Mouse (Mus musculus) neural tube, embryonic 11.5 days (tissue): Measurements from ENCODE around the gene Vps11. TPM values are rescaled to one million over a fixed set of nuclear protein-coding genes. Genes with fewer than 3 reads are reported as not detected.
"Not testable (repeated sequence)": the region's sequence is repeated elsewhere in the genome, so short reads cannot be mapped to it uniquely, and the experiment has no call there.

Experiments used
- ATAC-seq: fragments of 200-750 bp; cut with Nextera tagmentation; 2 replicates; pipeline ENCODE4 v1.8.0; 2017; ENCODE audit warnings: moderate number of reproducible peaks, mild to moderate bottlenecking, moderate TSS enrichment, moderate library complexity; ENCODE audit not compliant: insufficient read depth, low FRiP score, low TSS enrichment
- DNase-seq: peaks from one replicate; pipeline ENCODE4 v3.0.0-alpha.2; 2015; ENCODE audit warnings: low spot score
- H3K27ac ChIP-seq: fragments of 300-500 bp; sonication (generic); 2 replicates; pipeline ENCODE4 v1.5.1; 2014; ENCODE audit warnings: low read depth, mild to moderate bottlenecking, low read length
- H3K27me3 ChIP-seq: fragments of 300-500 bp; sonication (generic); 2 replicates; pipeline ENCODE4 v1.6.1; 2014; ENCODE audit warnings: mild to moderate bottlenecking, low read length, mixed read lengths; ENCODE audit not compliant: control insufficient read depth, insufficient read depth
- H3K36me3 ChIP-seq: fragments of 300-500 bp; sonication (generic); 2 replicates; pipeline ENCODE4 v1.6.1; 2014; ENCODE audit warnings: mild to moderate bottlenecking, low read length, moderate library complexity, mixed read lengths; ENCODE audit not compliant: control insufficient read depth, insufficient read depth
- H3K4me1 ChIP-seq: fragments of 300-500 bp; sonication (generic); 2 replicates; pipeline ENCODE4 v1.6.1; 2014; ENCODE audit warnings: low read length, mixed read lengths; ENCODE audit not compliant: control insufficient read depth, insufficient read depth
- H3K4me2 ChIP-seq: fragments of 300-500 bp; sonication (generic); 2 replicates; pipeline ENCODE4 v1.6.1; 2014; ENCODE audit warnings: low read depth, mild to moderate bottlenecking, moderate library complexity
- H3K4me3 ChIP-seq: fragments of 300-500 bp; sonication (generic); 2 replicates; pipeline ENCODE4 v1.5.1; 2014; ENCODE audit warnings: low read depth, low read length
- H3K9ac ChIP-seq: fragments of 300-500 bp; sonication (generic); 2 replicates; pipeline ENCODE4 v1.6.1; 2014; ENCODE audit warnings: mild to moderate bottlenecking, low read length
- H3K9me3 ChIP-seq: fragments of 300-500 bp; sonication (generic); 2 replicates; pipeline ENCODE4 v1.6.1; 2016; ENCODE audit warnings: low read length; ENCODE audit not compliant: control insufficient read depth
- WGBS: fragments of 180-500 bp; shearing (Covaris S2); extraction: QIAGEN DNeasy Blood & Tissue Kit; methylation state at CpG from one replicate; pipeline ENCODE4 v1.1.7; 2014; 5-methylcytosine and 5-hydroxymethylcytosine counted together
- polyA plus RNA-seq: library from polyadenylated mRNA; unstranded; fragments of >200 nt; fragmentation: Nextera tagmentation; extraction: Ambion mirVana; gene quantifications from 2 replicates; pipeline ENCODE4 v1.2.1, GENCODE M21; 2014

Vps11 gene
- polyA plus RNA-seq, 1 experiment from 2014 or later = 32.9 TPM

DNA sequence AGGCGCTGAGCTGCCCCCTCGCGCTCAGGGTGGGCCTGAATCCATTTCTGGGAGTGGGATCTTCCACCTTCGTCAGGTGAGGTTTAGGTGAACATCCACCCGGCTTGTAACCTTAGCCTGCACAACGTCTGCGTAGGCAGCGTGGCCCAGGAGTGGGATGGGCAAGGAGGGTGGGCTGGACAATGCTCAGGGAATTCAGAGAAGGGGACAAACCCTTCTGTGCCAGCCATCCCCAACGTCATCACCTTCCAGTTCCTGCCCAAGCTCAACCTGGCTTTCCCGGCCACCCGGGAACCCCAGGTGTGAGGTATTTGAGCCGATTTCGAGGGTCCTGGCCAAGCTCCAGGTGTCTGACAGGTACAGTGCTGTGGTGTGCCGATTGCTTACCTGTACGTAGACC, 18.4 kb upstream of the Vps11 start:
- 11% methylated on average over 15 of the region's 15 CpGs for WGBS
- DNase-seq = no peak
- Histone ChIP-seq H3K4me3 (peak overlapping the region; percentile 69), H3K27me3 (no peaks in the 10 kb centered on the region), H3K27ac (peak overlapping the region; percentile 58), H3K9ac (peak overlapping the region; percentile 85), H3K4me1 (peaks cover 12% of the 10 kb centered on the region), H3K9me3 (no peaks in the 10 kb centered on the region), H3K4me2 (peak overlapping the region; percentile 89), H3K36me3 (peaks cover 28% of the 10 kb centered on the region)
- peak; percentile 31 for ATAC-seq

DNA sequence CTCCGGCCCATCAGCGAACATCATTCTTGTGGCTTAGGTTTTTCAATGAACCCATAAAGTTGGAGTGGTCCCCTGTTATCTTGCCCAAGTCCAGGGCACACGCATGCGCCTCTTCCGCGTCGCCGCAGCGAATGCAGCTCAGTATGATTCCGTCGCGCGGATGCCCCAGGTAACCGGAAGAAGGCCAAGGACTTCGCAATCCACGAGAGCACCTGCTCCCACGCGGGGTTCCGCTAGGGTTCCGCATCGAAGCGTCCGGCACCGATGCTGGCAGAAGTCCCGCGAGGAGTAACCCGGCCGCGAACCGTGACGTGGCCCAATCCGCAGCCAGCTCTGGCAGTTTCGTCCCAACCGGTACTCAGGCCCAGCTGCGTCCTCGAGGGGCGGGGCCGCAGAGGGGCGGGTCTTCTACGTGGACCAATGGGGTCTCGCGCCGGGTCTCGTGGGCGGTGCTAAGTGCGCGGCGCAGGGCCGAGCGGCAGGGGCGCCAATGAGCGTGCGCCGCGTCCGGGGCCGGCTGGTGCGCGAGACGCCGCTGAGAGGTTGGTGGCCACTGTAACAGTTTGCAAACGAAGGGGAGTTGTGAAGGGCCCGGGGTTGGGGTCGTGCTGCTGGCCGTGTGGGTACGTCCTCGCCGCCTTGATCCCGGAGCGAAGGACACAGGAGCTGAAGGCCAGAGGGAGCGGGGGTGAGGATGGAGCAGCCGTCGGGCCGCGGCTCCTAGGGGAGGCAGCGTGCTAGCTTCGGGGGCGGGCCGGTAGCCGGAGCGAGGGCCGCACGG, 17.8 kb upstream of the Vps11 start, which contains the start of gene Hyou1:
TSS of gene Hyou1 (plus strand) at position 437 of the 781 bp plus-strand sequence.
- Histone ChIP-seq H3K27ac (peak within 1 kb of the TSS; percentile 72), H3K4me2 (peak within 1 kb of the TSS; percentile 89), H3K27me3 (no peaks in the 10 kb centered on the region), H3K9me3 (no peaks in the 10 kb centered on the region), H3K4me3 (peak within 1 kb of the TSS; percentile 69), H3K9ac (peak within 1 kb of the TSS; percentile 85), H3K4me1 (peaks cover 12% of the 10 kb centered on the region), H3K36me3 (peaks cover 23% of the 10 kb centered on the region)
- ATAC-seq (peak; percentile 97), DNase-seq (peak; percentile 100)
- WGBS = under 1% methylated on average over 83 of the region's 83 CpGs

DNA sequence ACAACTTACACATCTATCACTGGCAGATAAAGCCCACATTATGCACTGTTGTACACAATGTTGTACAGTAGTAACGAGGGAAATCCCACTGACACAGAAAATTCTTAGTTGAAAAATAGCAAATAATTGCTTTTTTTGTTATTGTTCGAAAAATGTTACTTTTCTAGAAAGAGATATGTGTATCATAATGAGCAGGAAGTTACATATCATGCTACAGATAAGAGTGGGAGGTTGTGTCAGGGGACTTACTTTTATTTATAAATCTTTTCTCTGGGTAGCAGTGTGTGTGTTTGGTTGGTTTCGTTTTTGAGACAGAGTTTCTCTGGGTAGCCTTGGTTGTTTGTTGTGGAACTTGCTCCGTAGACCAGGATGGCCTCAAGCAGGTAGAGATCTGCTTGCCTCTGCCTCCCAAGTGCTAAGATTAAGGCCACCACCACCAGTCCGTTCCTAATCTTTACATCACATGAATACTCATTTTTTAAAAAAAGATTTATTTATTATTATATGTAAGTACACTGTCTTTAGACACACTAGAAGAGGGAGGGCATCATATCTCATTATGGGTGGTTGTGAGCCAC, 16.8 kb upstream of the Vps11 start:
- DNase-seq (no peak), ATAC-seq (no peak)
- no peaks in the 10 kb centered on the region for H3K9me3 ChIP-seq
- peak overlapping the region; percentile 68 for H3K9ac ChIP-seq
- peak overlapping the region; percentile 47 for H3K4me2 ChIP-seq
- 92% methylated on average over 5 of the region's 5 CpGs for WGBS
- H3K4me1 ChIP-seq = peaks cover 12% of the 10 kb centered on the region
- H3K4me3 ChIP-seq = peak overlapping the region; percentile 69
- peak overlapping the region; percentile 72; the same call in 1 of the 2 replicates for H3K27ac ChIP-seq
- H3K27me3 ChIP-seq = no peaks in the 10 kb centered on the region
- H3K36me3 ChIP-seq = peaks cover 18% of the 10 kb centered on the region

DNA sequence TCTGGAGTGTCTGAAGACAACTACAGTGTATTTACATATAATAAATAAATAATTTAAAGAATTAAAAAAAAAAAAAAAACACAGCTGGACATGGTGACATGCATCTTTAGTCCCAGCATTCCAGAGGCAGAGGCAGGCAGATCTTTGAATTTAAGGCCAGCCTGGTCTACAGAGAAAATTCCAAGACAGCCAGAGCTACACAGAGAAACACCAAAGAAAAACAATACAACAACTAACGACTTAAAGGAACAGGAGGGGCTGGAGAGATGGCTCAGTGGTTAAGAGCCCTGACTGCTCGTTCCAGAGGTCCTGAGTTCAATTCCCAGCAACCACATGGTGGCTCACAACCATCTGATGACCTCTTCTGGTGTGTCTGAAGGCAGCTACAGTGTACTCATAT, 15.9 kb upstream of the Vps11 start:
- ATAC-seq, H3K27ac ChIP-seq, H3K4me3 ChIP-seq, H3K9me3 ChIP-seq, H3K4me2 ChIP-seq, H3K9ac ChIP-seq, H3K27me3 ChIP-seq, DNase-seq: not testable (repeated sequence)
- Histone ChIP-seq H3K4me1 (peaks cover 12% of the 10 kb centered on the region), H3K36me3 (peaks cover 10% of the 10 kb centered on the region)
- 90% methylated on average over 2 of the region's 2 CpGs for WGBS

DNA sequence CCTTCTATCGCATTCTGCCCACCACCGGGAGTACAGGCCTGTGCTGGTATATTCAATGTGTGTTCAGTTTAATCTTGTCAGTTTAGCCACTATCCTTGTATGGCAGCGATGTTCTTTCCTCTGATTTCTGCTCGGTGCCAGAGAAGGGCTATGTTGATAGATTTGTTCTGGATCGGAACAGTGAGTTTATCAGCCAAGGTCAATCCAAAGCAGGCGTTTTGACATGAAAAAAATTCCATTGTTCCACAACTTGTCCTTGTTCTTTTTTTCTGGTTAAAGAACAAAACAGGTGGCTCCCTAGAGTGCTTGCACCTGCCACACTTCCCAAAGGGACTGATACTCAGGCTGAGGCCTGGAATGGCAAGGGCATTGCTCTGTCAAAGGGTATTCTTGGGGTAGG, 14.7 kb upstream of the Vps11 start:
- peaks cover 12% of the 10 kb centered on the region for H3K4me1 ChIP-seq
- no peak overlapping the region for H3K27ac ChIP-seq
- no peak overlapping the region for H3K9ac ChIP-seq
- no peak for DNase-seq
- no peak overlapping the region for H3K4me3 ChIP-seq
- H3K9me3 ChIP-seq = no peaks in the 10 kb centered on the region
- peaks cover under 1% of the 10 kb centered on the region; the same call in 1 of the 2 replicates for H3K36me3 ChIP-seq
- ATAC-seq = no peak
- no peaks in the 10 kb centered on the region for H3K27me3 ChIP-seq
- H3K4me2 ChIP-seq = no peak overlapping the region
- 96% methylated on average over 6 of the region's 6 CpGs for WGBS

DNA sequence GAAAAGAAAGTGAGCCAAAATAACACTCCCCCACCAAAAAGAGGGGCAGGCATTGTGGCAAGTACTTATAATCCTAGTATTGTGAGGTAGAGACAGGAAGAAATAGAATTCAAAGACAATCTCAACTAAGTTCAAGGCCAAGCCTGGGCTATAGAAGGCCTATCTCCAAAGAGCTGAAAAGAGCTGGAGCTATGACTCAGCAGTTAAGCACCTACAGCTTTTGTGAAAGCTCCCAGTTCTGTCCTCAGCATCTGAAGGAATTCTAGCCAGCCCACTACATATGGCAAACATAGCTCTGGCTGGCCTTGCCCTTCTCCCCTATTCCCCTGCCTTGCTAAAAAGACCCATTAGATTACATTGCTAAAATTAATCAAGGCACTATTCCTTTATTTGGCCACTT, 11.9 kb upstream of the Vps11 start:
- Histone ChIP-seq H3K9me3 (no peaks in the 10 kb centered on the region), H3K4me2 (no peak overlapping the region), H3K4me1 (peaks cover 2% of the 10 kb centered on the region; the same call in 1 of the 2 replicates), H3K9ac (no peak overlapping the region), H3K27ac (no peak overlapping the region), H3K27me3 (no peaks in the 10 kb centered on the region), H3K4me3 (no peak overlapping the region), H3K36me3 (no peaks in the 10 kb centered on the region)
- DNase-seq = no peak
- ATAC-seq = no peak

DNA sequence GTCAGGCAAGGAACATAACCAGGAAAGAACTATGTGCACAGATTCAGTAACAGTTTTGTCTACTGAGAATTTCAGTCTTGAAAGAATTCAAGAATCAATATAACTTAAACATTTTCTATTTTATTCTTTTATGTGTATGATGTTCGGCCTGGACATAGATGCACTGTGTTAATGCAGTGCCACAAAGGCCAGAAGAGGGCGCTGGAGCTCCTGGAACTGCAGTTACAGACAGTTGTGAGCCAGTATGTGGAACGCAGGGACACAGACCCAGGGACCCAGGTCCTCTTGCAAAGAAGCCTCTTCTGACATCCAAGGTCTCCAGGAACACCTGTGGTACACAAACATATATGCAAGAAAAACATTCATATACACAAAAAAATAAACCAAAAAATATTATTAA, 3.0 kb upstream of the Vps11 start:
- no peak for DNase-seq
- Histone ChIP-seq H3K27ac (no peak overlapping the region), H3K36me3 (no peaks in the 10 kb centered on the region), H3K4me2 (no peak overlapping the region), H3K27me3 (no peaks in the 10 kb centered on the region), H3K4me1 (peaks cover 6% of the 10 kb centered on the region; the same call in 1 of the 2 replicates), H3K9me3 (no peaks in the 10 kb centered on the region), H3K4me3 (no peak overlapping the region), H3K9ac (no peak overlapping the region)
- WGBS = 56% methylated on average over 3 of the region's 3 CpGs
- ATAC-seq = no peak

DNA sequence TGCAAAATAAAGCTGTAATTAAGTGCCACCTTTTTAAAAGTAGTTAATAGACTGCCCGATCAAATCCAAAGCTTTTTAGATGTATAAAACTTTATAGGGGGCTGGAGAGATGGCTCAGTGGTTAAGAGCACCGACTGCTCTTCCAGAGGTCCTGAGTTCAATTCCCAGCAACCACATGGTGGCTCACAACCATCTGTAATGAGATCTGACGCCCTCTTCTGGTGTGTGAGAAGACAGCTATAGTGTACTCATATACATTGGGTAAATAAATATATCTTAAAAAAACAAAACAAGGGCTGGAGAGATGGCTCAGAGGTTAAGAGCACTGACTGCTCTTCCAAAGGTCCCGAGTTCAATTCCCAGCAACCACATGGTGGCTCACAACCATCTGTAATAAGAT, 461 bp upstream of the Vps11 start:
- H3K4me1 ChIP-seq, ATAC-seq, DNase-seq, H3K9ac ChIP-seq, H3K27me3 ChIP-seq, H3K36me3 ChIP-seq, H3K9me3 ChIP-seq: not testable (repeated sequence)
- H3K27ac ChIP-seq = peak overlapping the region; percentile 53; the same call in 1 of the 2 replicates
- peak overlapping the region; percentile 60 for H3K4me2 ChIP-seq
- WGBS = 49% methylated on average over 4 of the region's 4 CpGs
- H3K4me3 ChIP-seq = peak overlapping the region; percentile 86

DNA sequence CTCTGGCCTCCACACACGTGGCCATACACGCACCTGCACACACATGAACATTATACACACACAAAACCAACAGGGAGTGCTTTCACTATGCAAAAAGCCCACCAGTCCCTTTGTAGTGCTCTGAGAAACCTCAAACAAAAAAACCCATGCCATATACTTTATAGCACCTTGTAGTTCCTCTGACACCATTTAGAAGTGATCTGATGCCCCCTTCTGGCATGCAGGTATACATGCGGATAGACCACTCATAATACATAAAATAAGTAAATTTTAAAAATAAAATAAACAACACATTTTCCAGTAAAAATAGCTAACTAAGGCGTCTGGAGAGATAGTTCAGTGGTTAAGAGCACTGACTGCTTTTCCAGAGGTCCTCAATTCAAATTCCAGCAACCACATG, 4.3 kb downstream of the Vps11 start:
- WGBS = 77% methylated on average over 4 of the region's 4 CpGs
- DNase-seq (no peak), ATAC-seq (no peak)
- H3K9me3 ChIP-seq = no peaks in the 10 kb centered on the region
- no peak overlapping the region for H3K9ac ChIP-seq
- H3K4me1 ChIP-seq = peaks cover 6% of the 10 kb centered on the region; the same call in 1 of the 2 replicates
- no peaks in the 10 kb centered on the region for H3K27me3 ChIP-seq
- H3K27ac ChIP-seq = no peak overlapping the region
- H3K4me3 ChIP-seq = no peak overlapping the region
- H3K36me3 ChIP-seq = peaks cover 22% of the 10 kb centered on the region
- no peak overlapping the region for H3K4me2 ChIP-seq
